Mouse (Mus musculus) cortical plate, adult 2 months (tissue): ENCODE measurements around the gene Hlcs.

Source experiments
- CTCF ChIP-seq: fragments of 200-500 bp; IDR thresholded peaks from 2 replicates; pipeline ENCODE4 v1.5.1; 2011; ENCODE audit warnings: mild to moderate bottlenecking, control low read depth, low read length; ENCODE audit not compliant: insufficient read depth; ENCODE audit errors: extremely low read depth
- POLR2A ChIP-seq: fragments of 200-500 bp; IDR thresholded peaks from 2 replicates; pipeline ENCODE4 v1.6.1; 2011; ENCODE audit warnings: mild to moderate bottlenecking, low read length, control low read depth; ENCODE audit not compliant: insufficient read depth; ENCODE audit errors: extremely low read depth

DNA sequence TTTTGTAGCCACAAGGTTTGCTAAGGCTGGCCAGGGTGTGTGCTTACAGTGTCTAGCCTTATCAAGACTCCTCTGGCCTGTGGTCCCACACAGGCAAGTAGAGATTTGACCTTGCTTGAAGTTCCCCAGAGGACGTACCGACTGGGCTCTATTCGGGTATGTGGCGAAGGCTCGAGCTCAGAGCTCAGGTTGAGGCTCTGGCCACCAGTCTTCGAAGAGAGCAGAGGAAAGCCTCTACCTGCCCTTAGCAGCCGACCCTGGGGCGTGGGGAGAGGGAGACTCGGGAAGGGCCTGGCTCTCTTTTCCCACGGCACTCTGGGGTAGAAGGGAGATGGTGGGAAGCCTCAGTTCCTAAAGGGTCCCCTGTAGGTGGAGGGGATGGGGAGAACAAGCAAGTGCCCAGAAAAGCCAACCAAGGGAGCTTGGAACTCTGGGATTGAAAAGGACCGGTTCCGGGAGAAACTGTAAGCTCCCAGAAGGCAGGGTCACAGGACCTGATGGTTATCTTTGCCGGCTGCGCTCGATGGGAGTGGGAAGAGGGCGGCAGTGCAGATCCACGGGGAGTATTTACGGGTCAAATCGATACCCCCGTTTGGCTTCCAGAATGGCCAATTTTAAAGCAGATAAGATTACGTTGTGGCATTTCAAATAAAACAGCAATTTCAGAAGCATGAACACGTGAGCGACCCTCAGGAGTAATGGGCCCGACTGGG lies 220.1 kb downstream of the Hlcs start:
- TF ChIP-seq POLR2A (no peak), CTCF (no peak)
